In the genomic region with DNA sequence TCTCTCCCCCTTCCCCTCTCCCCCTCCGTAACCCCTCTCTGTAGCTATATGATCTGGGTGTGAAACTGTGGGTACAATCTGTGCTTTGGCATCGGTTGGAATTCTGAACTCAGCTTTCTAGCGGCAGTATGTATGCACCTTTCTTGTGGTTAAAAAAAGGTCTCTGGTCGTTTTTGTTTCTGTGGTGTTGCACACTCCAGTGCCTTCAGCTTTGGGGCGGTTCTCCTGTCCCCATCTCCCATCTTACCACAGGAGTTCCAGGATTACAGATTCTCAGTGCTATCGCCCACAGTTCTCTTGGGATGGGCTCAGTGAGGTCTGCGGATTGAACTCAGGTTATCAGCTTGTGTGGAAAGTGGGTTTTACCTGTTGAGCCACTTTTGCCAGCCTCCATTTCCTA, we compare ENCODE assay signal across 11 mouse cellular contexts.
"Had no signal": no experiment of that assay in that cellular context is flagged by ENCODE, and none has a peak within 500 bp of the region (broad histone marks: within the 10 kb centered on the region; RNA-seq: fewer than 3 reads in every experiment).

No protein-coding gene starts in this region.

- H3K9me3 ChIP-seq: midbrain, embryonic 10.5 days; midbrain, embryonic 13.5 days; neural tube, embryonic 12.5 days; stomach, embryonic 15.5 days had no signal

- ATAC-seq: midbrain, embryonic 13.5 days; midbrain, embryonic 16.5 days had no signal

- H3K4me3 ChIP-seq: midbrain, embryonic 10.5 days; midbrain, embryonic 13.5 days; neural tube, embryonic 12.5 days; stomach, embryonic 15.5 days had no signal

- DNase-seq: right cerebral cortex, postnatal 14 days; thymus, adult 2 months; thymus, postnatal 25 days; thymus, postnatal 4 days had no signal

- H3K27me3 ChIP-seq: midbrain, embryonic 13.5 days; neural tube, embryonic 12.5 days; stomach, embryonic 15.5 days had no signal

- H3K27ac ChIP-seq: midbrain, embryonic 10.5 days; midbrain, embryonic 13.5 days; neural tube, embryonic 12.5 days; stomach, embryonic 15.5 days; stomach, postnatal 0 days had no signal

- H3K4me2 ChIP-seq: lung, embryonic 14.5 days; midbrain, embryonic 13.5 days; neural tube, embryonic 12.5 days; stomach, embryonic 15.5 days had no signal

- H3K4me1 ChIP-seq: midbrain, embryonic 10.5 days; midbrain, embryonic 13.5 days; neural tube, embryonic 12.5 days; stomach, embryonic 15.5 days had no signal

- H3K9ac ChIP-seq: lung, embryonic 14.5 days; midbrain, embryonic 13.5 days; neural tube, embryonic 12.5 days; stomach, embryonic 15.5 days had no signal

- H3K36me3 ChIP-seq: midbrain, embryonic 10.5 days; midbrain, embryonic 13.5 days; neural tube, embryonic 12.5 days; stomach, embryonic 15.5 days had no signal
